Mouse (Mus musculus): ENCODE measurements around the gene Flad1. TPM values are rescaled to one million over a fixed set of nuclear protein-coding genes. Genes with fewer than 3 reads are reported as not detected.
A peak's percentile ranks its signal among the peaks of the same experiment; 100 is the strongest.
"Not testable (repeated sequence)": the region's sequence is repeated elsewhere in the genome, so short reads cannot be mapped to it uniquely, and the experiment has no call there.

Flad1 gene
- polyA plus RNA-seq, 1 experiment from 2014 or later: 35.0 TPM

DNA sequence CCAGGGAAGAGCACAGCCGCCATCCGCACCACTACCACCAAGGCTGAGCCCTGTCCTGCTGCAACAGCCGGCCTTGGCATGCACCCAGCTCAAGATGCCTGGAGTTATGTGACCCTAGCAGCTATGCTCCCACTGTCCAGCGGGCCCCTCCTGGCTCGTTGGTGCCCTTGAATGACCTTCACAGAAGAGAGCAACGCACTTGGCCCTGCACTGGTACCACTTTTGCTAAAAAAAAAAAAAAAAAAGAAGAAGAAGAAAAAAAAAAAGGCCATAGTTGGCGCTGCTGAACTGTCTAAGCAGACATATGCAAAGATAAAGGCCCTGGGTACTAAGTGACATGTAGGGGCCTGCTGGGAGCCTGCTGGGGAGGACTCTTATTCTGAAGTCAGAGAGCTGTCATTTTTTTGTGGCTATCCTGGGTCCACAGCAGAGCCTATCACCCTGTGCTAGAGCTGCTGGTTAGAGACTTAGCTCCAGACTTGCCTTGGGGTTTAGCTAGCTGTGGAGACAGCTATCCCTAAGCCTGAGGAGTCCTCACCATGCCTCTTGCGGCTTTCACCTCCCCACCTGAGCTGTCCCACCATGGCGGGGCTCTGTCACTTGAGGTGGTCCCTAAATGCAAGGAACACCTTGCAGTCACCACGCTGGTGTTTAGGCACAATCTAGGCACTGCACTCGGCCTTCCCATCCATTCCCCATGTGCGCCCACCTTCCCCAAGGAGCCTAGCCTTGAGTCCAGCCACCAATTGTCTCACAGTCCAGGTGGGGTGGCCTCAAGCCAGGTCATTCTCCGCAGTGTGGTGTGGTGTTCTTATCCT lies 37.3 kb upstream of the Flad1 start:
- peaks cover 9% of the 10 kb centered on the region for H3K4me1 ChIP-seq (ENCODE audit: insufficient read depth, low read length)
- H3K27ac ChIP-seq (ENCODE audit: low read length): peak overlapping the region; percentile 56; the same call in 1 of the 2 replicates
- H3K4me3 ChIP-seq (ENCODE audit: low read length): no peak overlapping the region
- WGBS: 53% methylated on average over 13 of the region's 13 CpGs
- no peaks in the 10 kb centered on the region for H3K27me3 ChIP-seq (ENCODE audit: insufficient read depth, low read length)
- H3K9me3 ChIP-seq (ENCODE audit: low read length): no peaks in the 10 kb centered on the region
- no peak overlapping the region for H3K4me2 ChIP-seq (replicated peaks; ENCODE audit: low read depth, low read length)
- peak; percentile 75 for ATAC-seq (ENCODE audit: low FRiP score, low TSS enrichment)
- H3K9ac ChIP-seq (replicated peaks; ENCODE audit: low read length): no peak overlapping the region
- peaks cover 5% of the 10 kb centered on the region; the same call in 1 of the 2 replicates for H3K36me3 ChIP-seq (ENCODE audit: insufficient read depth, low read length)

DNA sequence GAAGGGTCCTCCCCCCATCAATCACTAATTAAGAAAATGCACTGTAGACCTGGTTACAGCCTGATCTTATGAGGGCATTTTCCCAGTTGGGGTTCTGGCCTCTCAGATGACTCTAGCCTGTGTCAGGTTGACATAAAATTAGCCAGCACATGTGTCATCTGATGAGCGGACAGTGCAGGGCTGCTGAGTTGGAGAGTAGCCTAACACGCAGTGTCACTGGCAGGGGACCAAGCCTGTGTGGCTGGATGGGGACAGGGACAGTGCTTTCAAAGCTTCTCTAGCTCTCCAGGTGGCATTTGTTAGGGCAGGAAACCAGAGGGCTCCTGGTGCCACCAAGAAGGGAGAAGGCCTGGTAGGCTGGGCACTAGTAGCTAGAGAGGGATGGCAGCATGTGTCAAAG lies 29.0 kb upstream of the Flad1 start:
- Histone ChIP-seq H3K4me2 (replicated peaks; ENCODE audit: low read depth, low read length) (no peak overlapping the region), H3K4me3 (ENCODE audit: low read length) (no peak overlapping the region), H3K36me3 (ENCODE audit: insufficient read depth, low read length) (peaks cover 11% of the 10 kb centered on the region; the same call in 1 of the 2 replicates), H3K4me1 (ENCODE audit: insufficient read depth, low read length) (peaks cover 14% of the 10 kb centered on the region), H3K27me3 (ENCODE audit: insufficient read depth, low read length) (no peaks in the 10 kb centered on the region), H3K9ac (replicated peaks; ENCODE audit: low read length) (no peak overlapping the region), H3K27ac (ENCODE audit: low read length) (no peak overlapping the region), H3K9me3 (ENCODE audit: low read length) (no peaks in the 10 kb centered on the region)
- ATAC-seq (ENCODE audit: low FRiP score, low TSS enrichment): no peak
- 90% methylated on average over 2 of the region's 2 CpGs for WGBS

DNA sequence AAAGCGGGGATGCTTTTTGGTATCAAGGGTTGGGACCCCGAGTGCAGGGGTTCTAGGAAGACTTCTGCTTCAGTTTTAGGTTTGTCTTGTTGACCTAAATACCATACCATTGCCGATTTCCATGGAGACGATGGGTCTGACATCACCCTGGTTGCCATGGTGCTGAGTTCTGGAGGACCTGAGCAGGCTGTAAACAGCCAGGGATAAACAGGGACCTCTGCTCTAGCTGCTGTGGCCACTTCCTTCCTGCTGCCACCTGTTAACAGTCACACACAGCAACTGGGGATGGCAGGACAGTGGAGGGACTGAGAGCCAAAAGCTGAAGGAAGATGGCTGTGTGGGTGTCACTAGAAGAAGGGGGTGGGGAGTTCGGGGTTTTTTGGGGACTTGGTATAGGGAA lies 25.6 kb upstream of the Flad1 start:
- H3K4me2 ChIP-seq (replicated peaks; ENCODE audit: low read depth, low read length): peak overlapping the region; percentile 72
- no peak for ATAC-seq (ENCODE audit: low FRiP score, low TSS enrichment)
- H3K9ac ChIP-seq (replicated peaks; ENCODE audit: low read length): peak overlapping the region; percentile 78
- WGBS: 31% methylated on average over 5 of the region's 5 CpGs
- peak overlapping the region; percentile 83 for H3K27ac ChIP-seq (ENCODE audit: low read length)
- peaks cover 26% of the 10 kb centered on the region for H3K36me3 ChIP-seq (ENCODE audit: insufficient read depth, low read length)
- peak overlapping the region; percentile 65 for H3K4me3 ChIP-seq (ENCODE audit: low read length)
- H3K27me3 ChIP-seq (ENCODE audit: insufficient read depth, low read length): no peaks in the 10 kb centered on the region
- peaks cover 14% of the 10 kb centered on the region for H3K4me1 ChIP-seq (ENCODE audit: insufficient read depth, low read length)
- no peaks in the 10 kb centered on the region for H3K9me3 ChIP-seq (ENCODE audit: low read length)

DNA sequence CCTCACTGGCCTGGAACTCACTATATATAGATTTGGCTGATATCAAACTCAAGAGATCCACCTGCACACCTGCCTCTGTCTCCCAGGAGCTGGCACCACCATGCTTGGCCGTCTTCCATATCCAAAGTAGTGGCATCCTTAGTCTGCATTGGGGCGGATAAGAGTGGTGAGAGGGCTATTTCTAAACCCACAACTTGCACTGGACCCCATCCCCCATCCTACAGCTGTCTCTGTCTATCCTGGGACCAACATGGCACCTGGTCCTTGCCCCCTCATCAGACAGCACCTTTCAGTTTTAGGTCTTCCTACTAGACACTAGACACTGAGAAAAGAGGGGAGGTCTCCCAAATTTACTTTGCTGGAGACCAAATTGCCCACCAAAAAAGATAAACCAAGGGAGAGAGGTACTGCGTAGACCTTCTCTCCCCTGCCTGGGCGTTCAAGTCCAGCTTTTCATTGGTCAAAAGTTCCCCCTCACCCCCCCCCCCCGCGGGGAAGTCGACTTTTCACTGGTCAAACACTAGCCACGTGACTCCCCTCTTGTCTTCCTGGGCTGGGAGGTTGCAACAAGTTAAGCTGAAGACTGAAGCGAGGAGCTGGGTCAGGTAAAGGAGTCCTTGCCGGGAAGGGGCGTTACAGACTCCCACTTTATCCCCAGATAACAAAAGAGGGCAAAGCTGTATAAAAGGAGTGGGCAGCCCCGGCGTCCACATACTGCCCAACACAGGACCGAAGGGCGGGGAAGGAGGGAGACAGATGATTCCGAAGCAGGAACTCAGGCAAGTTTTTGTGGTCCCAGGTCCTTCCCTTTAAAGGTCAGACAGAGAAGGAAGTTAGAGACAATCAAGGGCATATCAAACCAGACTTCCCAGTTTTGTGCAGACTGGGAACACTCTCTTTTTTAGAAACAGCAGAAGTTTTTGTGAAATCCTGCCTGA lies 24.8 kb upstream of the Flad1 start, which contains the start of gene Pbxip1:
Gene Pbxip1, plus strand, starts transcription at position 531 of the 938 bp plus-strand sequence.
- Histone ChIP-seq H3K9me3 (ENCODE audit: low read length) (no peaks in the 10 kb centered on the region), H3K9ac (replicated peaks; ENCODE audit: low read length) (peak within 1 kb of the TSS; percentile 78), H3K27ac (ENCODE audit: low read length) (peak within 1 kb of the TSS; percentile 83), H3K4me1 (ENCODE audit: insufficient read depth, low read length) (peaks cover 19% of the 10 kb centered on the region), H3K4me3 (ENCODE audit: low read length) (peak within 1 kb of the TSS; percentile 65), H3K36me3 (ENCODE audit: insufficient read depth, low read length) (peaks cover 26% of the 10 kb centered on the region), H3K27me3 (ENCODE audit: insufficient read depth, low read length) (no peaks in the 10 kb centered on the region), H3K4me2 (replicated peaks; ENCODE audit: low read depth, low read length) (peak within 1 kb of the TSS; percentile 72)
- ATAC-seq (ENCODE audit: low FRiP score, low TSS enrichment): peak; percentile 85
- WGBS: 5% methylated on average over 16 of the region's 16 CpGs

DNA sequence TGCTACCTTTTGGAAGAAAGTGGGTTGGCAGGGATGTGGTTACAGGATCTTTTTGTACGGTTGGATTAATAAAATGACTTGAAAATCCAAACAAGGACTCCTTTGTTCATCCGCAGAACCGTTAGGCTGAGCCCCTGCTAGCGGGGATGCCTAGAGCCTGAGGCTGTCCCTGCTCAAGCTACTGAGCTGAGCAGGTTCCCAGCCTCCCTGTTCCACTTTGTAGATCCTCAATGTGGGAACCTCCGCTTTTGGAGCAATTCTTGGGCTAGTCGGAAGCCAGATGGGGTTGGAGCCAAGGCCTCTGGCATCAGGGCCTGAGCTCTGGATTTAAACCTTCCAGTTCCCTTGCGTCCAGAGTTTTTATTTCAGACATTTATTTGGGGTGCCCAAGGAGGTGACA lies 23.4 kb upstream of the Flad1 start:
- ATAC-seq (ENCODE audit: low FRiP score, low TSS enrichment): no peak
- no peaks in the 10 kb centered on the region for H3K27me3 ChIP-seq (ENCODE audit: insufficient read depth, low read length)
- H3K9me3 ChIP-seq (ENCODE audit: low read length): no peaks in the 10 kb centered on the region
- H3K4me1 ChIP-seq (ENCODE audit: insufficient read depth, low read length): peaks cover 25% of the 10 kb centered on the region
- no peak overlapping the region for H3K4me3 ChIP-seq (ENCODE audit: low read length)
- no peak overlapping the region for H3K4me2 ChIP-seq (replicated peaks; ENCODE audit: low read depth, low read length)
- H3K36me3 ChIP-seq (ENCODE audit: insufficient read depth, low read length): peaks cover 22% of the 10 kb centered on the region
- 77% methylated on average over 7 of the region's 7 CpGs for WGBS
- H3K27ac ChIP-seq (ENCODE audit: low read length): no peak overlapping the region
- no peak overlapping the region for H3K9ac ChIP-seq (replicated peaks; ENCODE audit: low read length)

DNA sequence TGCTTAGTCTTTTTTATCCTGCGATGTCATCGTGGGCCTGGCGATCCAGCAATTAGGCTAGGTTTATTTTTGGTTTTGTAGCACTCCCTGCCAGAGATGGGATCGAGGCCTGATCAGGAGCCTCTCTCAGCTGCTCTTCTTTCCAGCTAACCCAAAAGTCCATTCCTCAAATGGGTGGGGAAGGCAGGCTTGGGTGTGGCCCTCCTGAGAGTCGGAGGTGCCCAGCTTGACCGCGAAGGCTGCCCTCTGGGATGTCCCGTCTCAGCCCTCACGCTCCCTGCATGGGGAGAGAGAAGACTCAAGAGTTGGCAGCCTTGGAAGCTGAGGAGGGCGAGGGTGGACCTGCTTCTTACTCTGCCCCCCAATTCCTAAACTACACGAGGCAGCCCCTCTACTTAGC lies 22.9 kb upstream of the Flad1 start:
- Histone ChIP-seq H3K27me3 (ENCODE audit: insufficient read depth, low read length) (no peaks in the 10 kb centered on the region), H3K4me1 (ENCODE audit: insufficient read depth, low read length) (peaks cover 25% of the 10 kb centered on the region), H3K4me3 (ENCODE audit: low read length) (no peak overlapping the region), H3K9me3 (ENCODE audit: low read length) (no peaks in the 10 kb centered on the region), H3K27ac (ENCODE audit: low read length) (no peak overlapping the region), H3K4me2 (replicated peaks; ENCODE audit: low read depth, low read length) (no peak overlapping the region), H3K36me3 (ENCODE audit: insufficient read depth, low read length) (peaks cover 19% of the 10 kb centered on the region), H3K9ac (replicated peaks; ENCODE audit: low read length) (no peak overlapping the region)
- WGBS: 82% methylated on average over 11 of the region's 11 CpGs
- no peak for ATAC-seq (ENCODE audit: low FRiP score, low TSS enrichment)

DNA sequence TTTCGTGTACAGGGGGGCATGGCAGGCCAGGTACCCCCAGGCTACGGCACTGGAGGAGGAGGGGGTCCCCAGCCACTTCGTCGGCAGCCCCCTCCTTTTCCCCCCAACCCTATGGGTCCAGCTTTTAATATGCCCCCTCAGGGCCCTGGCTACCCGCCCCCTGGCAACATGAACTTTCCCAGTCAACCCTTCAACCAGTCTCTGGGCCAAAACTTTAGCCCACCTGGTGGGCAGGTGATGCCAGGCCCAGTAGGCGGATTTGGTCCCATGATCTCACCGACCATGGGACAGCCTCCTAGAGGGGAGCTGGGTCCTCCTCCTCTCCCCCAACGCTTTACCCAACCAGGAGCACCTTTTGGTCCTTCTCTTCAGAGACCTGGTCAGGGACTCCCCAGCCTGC lies 20.9 kb upstream of the Flad1 start:
- no peak for ATAC-seq (ENCODE audit: low FRiP score, low TSS enrichment)
- Histone ChIP-seq H3K36me3 (ENCODE audit: insufficient read depth, low read length) (peaks cover 24% of the 10 kb centered on the region), H3K9me3 (ENCODE audit: low read length) (no peaks in the 10 kb centered on the region), H3K27ac (ENCODE audit: low read length) (no peak overlapping the region), H3K4me3 (ENCODE audit: low read length) (no peak overlapping the region), H3K4me1 (ENCODE audit: insufficient read depth, low read length) (peaks cover 25% of the 10 kb centered on the region), H3K4me2 (replicated peaks; ENCODE audit: low read depth, low read length) (no peak overlapping the region), H3K27me3 (ENCODE audit: insufficient read depth, low read length) (no peaks in the 10 kb centered on the region), H3K9ac (replicated peaks; ENCODE audit: low read length) (no peak overlapping the region)
- WGBS: 90% methylated on average over 8 of the region's 8 CpGs

DNA sequence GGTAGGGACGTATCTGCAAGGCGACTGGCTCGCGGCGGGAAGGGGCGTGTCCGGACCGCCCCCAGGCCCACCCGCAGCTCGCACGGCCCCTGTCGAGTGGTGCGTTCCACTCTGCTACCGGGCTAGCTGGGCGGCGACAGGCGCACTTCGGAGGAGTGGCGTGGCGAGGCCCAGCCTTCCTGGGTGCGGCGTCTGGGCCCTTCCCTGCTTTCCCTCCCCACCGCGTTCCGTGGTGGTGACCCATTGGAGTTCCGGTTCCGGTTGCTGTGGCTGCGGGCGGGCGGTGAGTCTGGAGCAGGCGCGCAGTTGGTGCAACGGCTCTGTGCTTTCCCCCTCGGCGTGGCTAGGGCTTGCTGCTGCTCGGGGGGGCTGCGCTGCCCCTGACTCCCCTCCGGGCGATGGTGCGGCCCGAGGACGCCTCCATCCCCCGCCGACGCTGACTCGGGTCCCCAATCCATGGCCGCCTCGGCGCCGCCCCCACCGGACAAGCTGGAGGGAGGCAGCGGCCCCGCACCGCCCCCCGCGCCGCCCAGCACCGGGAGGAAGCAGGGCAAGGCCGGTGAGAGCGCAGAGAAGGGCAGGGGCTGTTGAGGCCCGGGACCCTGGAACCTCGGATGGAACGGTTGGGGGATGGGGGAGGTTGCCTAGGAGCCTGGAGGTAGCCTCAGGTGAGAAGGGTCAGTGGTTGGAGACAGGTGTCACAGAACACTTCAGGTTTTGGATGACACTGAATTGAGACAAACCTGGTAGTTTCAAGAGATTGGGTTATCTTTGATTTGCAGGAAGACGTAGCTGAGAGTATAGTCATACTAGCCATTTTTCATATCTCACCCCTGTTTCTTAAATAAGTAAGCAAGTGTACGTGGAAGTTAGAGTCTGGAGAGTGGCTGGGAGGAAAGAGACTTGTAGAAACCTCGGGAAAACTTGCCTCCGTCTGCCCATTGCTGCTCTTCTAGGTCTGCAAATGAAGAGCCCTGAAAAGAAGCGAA lies 18.8 kb upstream of the Flad1 start, which contains the start of gene Pygo2:
Gene Pygo2, plus strand, starts transcription at position 44 of the 989 bp plus-strand sequence.
- Histone ChIP-seq H3K4me1 (ENCODE audit: insufficient read depth, low read length) (peaks cover 11% of the 10 kb centered on the region), H3K27me3 (ENCODE audit: insufficient read depth, low read length) (no peaks in the 10 kb centered on the region), H3K4me2 (replicated peaks; ENCODE audit: low read depth, low read length) (peak within 1 kb of the TSS; percentile 67), H3K36me3 (ENCODE audit: insufficient read depth, low read length) (peaks cover 42% of the 10 kb centered on the region), H3K27ac (ENCODE audit: low read length) (peak within 1 kb of the TSS; percentile 88), H3K9me3 (ENCODE audit: low read length) (no peaks in the 10 kb centered on the region), H3K4me3 (ENCODE audit: low read length) (peak within 1 kb of the TSS; percentile 78), H3K9ac (replicated peaks; ENCODE audit: low read length) (peak within 1 kb of the TSS; percentile 95)
- 2% methylated on average over 62 of the region's 68 CpGs for WGBS
- ATAC-seq (ENCODE audit: low FRiP score, low TSS enrichment): peak; percentile 98

DNA sequence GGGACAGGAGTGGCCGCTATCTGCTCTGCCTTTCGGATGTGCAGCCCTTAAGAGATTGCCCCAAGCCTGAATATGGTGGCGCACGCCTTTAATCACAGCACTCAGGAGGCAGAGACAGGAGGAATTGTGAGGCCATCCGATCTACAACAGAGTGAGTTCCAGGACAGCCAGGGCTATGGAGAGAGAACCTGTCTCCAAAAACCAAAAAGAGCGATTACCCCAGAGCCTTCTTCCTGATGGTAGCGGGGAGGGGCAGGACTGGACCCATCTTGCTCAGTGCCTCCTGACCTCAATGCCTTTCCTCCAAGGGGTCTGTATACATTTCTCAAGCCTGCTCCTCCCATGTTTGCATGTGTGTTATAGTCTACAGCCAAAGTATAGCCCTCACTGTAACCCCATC lies 17.4 kb upstream of the Flad1 start:
- H3K4me2 ChIP-seq (replicated peaks; ENCODE audit: low read depth, low read length); ATAC-seq (ENCODE audit: low FRiP score, low TSS enrichment); H3K27ac ChIP-seq (ENCODE audit: low read length); H3K9ac ChIP-seq (replicated peaks; ENCODE audit: low read length); H3K9me3 ChIP-seq (ENCODE audit: low read length); H3K4me3 ChIP-seq (ENCODE audit: low read length); H3K27me3 ChIP-seq (ENCODE audit: insufficient read depth, low read length): not testable (repeated sequence)
- WGBS: 85% methylated on average over 7 of the region's 7 CpGs
- Histone ChIP-seq H3K4me1 (ENCODE audit: insufficient read depth, low read length) (peaks cover 19% of the 10 kb centered on the region), H3K36me3 (ENCODE audit: insufficient read depth, low read length) (peaks cover 48% of the 10 kb centered on the region)

All from kidney, embryonic 16.5 days (tissue).